Mouse (Mus musculus): ENCODE results near the gene Polr2h. TPM values are rescaled to one million over a fixed set of nuclear protein-coding genes. Genes with fewer than 3 reads are reported as not detected.

The Polr2h gene
- total RNA-seq, 2 experiments from 2014 or later = 81.4 to 103 TPM

- 0 out of 2 replicates have a peak, but pooled peaks have one; percentile 19 for ATAC-seq (replicated peaks; ENCODE audit: low FRiP score, low TSS enrichment, poor library complexity, severe bottlenecking)
Measured at GRCm38 (mm10) chr16:20715976-20716840, 1.3 kb upstream of the Polr2h start.

DNA sequence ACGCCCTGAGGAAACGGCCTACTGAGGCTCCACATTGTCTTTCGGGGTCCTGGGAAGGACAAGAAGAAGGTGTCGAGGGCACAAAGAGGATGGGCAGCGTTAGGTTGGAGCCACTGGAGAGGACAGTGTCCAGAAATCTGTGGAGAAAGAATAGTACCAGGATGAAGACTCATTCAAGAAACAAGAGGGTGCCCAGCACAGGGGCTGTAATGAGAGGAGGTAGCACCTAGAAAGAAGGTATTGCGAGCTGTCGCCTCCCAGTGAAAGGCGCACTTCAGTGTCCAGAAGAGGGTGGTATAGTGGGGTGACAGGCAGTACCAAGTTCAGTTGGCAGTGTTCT lies 654 bp upstream of the Polr2h start:
- ATAC-seq (replicated peaks; ENCODE audit: low FRiP score, low TSS enrichment, poor library complexity, severe bottlenecking) = peak; percentile 30; the same call in 1 of the 2 replicates

DNA sequence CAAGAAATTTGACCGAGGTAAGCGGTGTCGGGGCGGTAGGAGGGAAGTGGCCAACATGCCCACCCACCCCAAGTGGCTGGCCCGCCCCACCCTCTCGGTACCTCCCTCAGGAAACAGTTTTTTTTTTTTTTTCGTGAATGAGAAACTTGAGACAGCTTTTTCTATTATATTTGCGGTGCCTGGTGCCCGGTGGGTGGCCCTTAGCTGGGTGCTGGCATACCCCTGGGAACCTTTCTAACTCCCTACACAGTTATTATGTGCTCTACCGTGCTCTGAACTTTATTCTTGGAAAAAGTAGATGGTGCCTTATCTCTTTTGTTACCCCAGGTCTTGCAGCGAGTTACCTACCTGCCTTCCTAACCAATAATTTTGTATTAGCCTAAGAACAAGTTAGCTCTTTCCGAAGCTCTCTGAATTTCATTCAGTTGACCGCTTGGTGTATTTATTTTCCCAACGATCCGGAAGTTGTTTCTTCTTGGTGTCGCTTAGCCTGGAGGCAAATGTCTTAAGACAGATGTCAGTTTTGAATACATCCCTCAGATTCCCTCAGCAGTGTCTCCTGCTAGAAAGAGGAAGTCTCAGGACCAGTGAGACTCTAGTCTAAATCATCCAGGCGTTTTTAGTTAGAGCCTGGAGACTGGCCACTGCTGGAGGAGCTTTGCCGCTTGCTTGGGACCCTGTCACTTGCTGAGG lies 659 bp downstream of the Polr2h start:
- ATAC-seq (replicated peaks; ENCODE audit: low FRiP score, low TSS enrichment, poor library complexity, severe bottlenecking) = peak; percentile 5; the same call in 1 of the 2 replicates

DNA sequence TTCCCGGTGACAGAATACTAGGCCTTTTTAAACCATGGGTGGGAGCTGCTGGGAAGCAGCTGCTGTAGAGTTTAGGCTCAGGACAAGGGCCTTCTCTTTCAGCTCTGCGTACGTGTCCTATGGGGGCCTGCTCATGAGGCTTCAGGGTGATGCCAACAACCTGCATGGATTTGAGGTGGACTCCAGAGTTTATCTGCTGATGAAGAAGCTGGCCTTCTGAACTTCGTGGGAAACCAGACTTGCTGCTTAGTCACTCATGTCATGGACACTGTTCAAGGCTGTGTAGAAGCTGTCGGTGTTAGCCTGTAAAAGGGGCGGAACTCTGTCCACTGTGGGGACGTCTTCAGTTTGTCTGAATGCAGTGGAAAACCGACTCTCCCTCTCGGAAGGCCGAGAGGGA lies 4.3 kb downstream of the Polr2h start:
- ATAC-seq (replicated peaks; ENCODE audit: low FRiP score, low TSS enrichment, poor library complexity, severe bottlenecking) = no peak

- no peak for ATAC-seq (replicated peaks; ENCODE audit: low FRiP score, low TSS enrichment, poor library complexity, severe bottlenecking)
Measured at GRCm38 (mm10) chr16:20722736-20723135, 5.3 kb downstream of the Polr2h start.

GRCm38 (mm10) chr16:20723247-20723646 lies 5.8 kb downstream of the Polr2h start:
- ATAC-seq (replicated peaks; ENCODE audit: low FRiP score, low TSS enrichment, poor library complexity, severe bottlenecking) = no peak

DNA sequence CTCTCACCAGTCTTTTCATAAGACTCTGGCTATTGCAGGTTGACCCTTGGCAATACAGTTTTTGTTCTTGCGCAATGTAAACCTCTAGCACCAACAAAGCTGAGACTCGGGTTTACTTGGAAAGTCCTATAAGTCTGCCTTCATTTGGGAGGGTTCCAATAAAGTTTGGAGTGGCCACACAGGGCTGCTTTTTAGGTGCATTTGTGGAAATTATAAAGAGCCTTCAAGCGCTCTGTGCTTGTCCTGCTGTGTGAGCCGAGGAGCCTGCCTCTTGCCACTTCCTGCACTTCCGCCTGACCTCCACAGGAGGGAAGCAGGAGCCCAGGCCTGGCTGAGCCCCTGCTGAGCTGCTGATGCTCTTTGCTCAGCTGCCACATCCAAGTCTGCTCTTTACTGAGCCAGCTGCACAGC lies 6.9 kb downstream of the Polr2h start:
- ATAC-seq (replicated peaks; ENCODE audit: low FRiP score, low TSS enrichment, poor library complexity, severe bottlenecking) = peak; percentile 92

DNA sequence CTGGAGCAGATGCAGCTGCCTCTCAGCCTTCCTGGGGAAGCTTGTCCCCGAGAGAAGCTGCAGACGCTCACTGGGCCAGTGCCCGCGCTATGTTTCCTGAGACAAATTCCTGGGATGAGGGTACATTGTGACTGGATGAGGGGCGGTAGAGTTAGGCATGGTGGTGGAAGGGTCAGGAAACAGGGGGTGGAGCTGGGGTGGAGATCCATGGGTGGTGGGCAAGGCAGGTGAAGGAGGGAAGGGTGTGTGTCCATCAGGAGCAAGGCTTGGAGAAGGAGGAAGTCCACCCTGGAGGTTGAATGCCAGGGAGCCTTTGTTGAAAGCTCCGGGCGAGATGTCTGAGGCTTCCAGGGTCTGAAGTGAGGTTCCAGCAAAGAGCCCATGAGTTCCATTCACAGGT lies 7.9 kb downstream of the Polr2h start:
- ATAC-seq (replicated peaks; ENCODE audit: low FRiP score, low TSS enrichment, poor library complexity, severe bottlenecking) = no peak

- no peak for ATAC-seq (replicated peaks; ENCODE audit: low FRiP score, low TSS enrichment, poor library complexity, severe bottlenecking)
Measured at GRCm38 (mm10) chr16:20725750-20726149, 8.3 kb downstream of the Polr2h start.

GRCm38 (mm10) chr16:20726384-20726783 lies 8.9 kb downstream of the Polr2h start:
- no peak for ATAC-seq (replicated peaks; ENCODE audit: low FRiP score, low TSS enrichment, poor library complexity, severe bottlenecking)

GRCm38 (mm10) chr16:20730293-20730711 lies 12.8 kb downstream of the Polr2h start:
- no peak for ATAC-seq (replicated peaks; ENCODE audit: low FRiP score, low TSS enrichment, poor library complexity, severe bottlenecking)

GRCm38 (mm10) chr16:20731688-20732087 lies 14.2 kb downstream of the Polr2h start:
- ATAC-seq (replicated peaks; ENCODE audit: low FRiP score, low TSS enrichment, poor library complexity, severe bottlenecking) = no peak

- ATAC-seq (replicated peaks; ENCODE audit: low FRiP score, low TSS enrichment, poor library complexity, severe bottlenecking) = no peak
Measured at GRCm38 (mm10) chr16:20732251-20732924, 14.9 kb downstream of the Polr2h start.

- ATAC-seq (replicated peaks; ENCODE audit: low FRiP score, low TSS enrichment, poor library complexity, severe bottlenecking) = 0 out of 2 replicates have a peak, but pooled peaks have one; percentile 30
Measured at GRCm38 (mm10) chr16:20732925-20733730, 15.7 kb downstream of the Polr2h start, which contains the start of gene Chrd. Gene Chrd (plus strand): TSS chr16:20733127.

GRCm38 (mm10) chr16:20733731-20734730 lies 16.6 kb downstream of the Polr2h start, which contains the start of gene Thpo:
Gene Thpo (minus strand): TSS chr16:20734511.
- ATAC-seq (replicated peaks; ENCODE audit: low FRiP score, low TSS enrichment, poor library complexity, severe bottlenecking) = no peak

GRCm38 (mm10) chr16:20735651-20736050 lies 18.2 kb downstream of the Polr2h start:
- no peak for ATAC-seq (replicated peaks; ENCODE audit: low FRiP score, low TSS enrichment, poor library complexity, severe bottlenecking)

DNA sequence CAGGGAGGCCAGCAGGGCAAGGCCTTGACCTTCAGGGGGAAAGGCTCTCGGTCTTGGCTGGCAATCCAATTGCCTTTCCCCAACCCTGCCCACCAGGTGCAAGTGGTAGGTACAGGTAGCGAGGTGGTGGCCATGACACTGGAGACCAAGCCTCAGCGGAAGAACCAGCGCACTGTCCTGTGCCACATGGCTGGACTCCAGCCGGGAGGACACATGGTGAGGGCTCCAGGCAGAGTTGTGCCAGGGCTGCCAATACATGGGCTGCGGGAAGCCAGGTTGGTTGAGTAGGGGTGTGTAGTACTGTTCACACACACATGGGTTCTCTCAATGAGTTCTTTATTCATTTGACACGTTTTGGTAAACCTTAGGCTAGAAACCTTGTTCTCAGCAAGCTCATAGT lies 18.7 kb downstream of the Polr2h start:
- ATAC-seq (replicated peaks; ENCODE audit: low FRiP score, low TSS enrichment, poor library complexity, severe bottlenecking) = no peak

DNA sequence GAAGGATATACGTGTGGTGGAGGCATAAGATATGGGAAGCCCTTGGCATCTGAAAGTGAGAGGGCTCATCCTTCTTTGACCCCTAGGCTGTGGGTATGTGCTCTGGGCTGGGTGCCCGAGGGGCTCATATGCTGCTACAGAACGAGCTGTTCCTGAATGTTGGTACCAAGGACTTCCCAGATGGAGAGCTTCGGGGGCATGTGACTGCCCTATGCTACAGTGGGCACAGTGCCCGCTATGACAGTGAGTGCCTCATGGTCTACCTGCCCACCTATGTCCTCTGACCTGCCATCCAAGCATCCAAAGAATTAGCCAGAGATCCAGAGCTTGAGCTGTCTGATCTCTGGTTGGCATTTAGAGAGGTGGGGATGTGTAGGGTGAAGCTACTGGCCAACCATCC lies 19.4 kb downstream of the Polr2h start:
- ATAC-seq (replicated peaks; ENCODE audit: low FRiP score, low TSS enrichment, poor library complexity, severe bottlenecking) = no peak

Measured in megakaryocyte-erythroid progenitor cell, adult 5-6 weeks (primary cell).